In the genomic region with DNA sequence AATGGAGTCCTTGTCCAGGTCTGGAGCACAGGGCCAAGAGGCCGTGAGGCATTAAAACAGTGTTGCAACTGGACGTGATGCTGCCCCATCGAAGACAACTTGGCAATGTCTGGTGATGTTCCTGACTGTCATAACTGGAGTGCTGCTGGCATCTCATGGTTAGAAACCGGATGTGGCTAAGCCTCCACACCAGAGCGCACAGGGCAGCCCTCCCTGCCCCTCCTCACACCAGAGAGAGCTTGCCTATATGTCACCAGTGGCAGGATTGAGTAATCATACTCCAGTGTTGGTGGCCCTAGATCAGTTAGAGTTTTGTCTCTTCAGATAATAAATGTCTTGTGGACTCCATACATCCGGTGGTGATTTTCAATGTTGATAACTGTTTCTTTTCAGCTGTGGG, we compare ENCODE assay signal across 27 mouse cellular contexts.
"Had no signal": no experiment of that assay in that cellular context is flagged by ENCODE, and none has a peak within 500 bp of the region (broad histone marks: within the 10 kb centered on the region; RNA-seq: fewer than 3 reads in every experiment).

No protein-coding gene starts in this region.

- H3K4me3 ChIP-seq: gastrocnemius, adult 2 months; heart, adult 2 months; heart, embryonic 13.5 days; heart, embryonic 15.5 days; hindbrain, embryonic 10.5 days; hindbrain, embryonic 12.5 days; intestine, embryonic 15.5 days; kidney, embryonic 15.5 days; limb, embryonic 13.5 days; limb, embryonic 15.5 days had no signal

- H3K9me3 ChIP-seq: heart, embryonic 15.5 days; hindbrain, embryonic 10.5 days; hindbrain, embryonic 12.5 days; intestine, embryonic 15.5 days; kidney, embryonic 15.5 days; limb, embryonic 13.5 days; limb, embryonic 15.5 days had no signal

- H3K4me1 ChIP-seq: intestine, embryonic 15.5 days; kidney, embryonic 15.5 days; limb, embryonic 15.5 days had no signal

- H3K27ac ChIP-seq: gastrocnemius, adult 2 months; heart, embryonic 13.5 days; heart, embryonic 15.5 days; hindbrain, embryonic 10.5 days; hindbrain, embryonic 12.5 days; hindbrain, embryonic 14.5 days; intestine, embryonic 15.5 days; kidney, embryonic 15.5 days; kidney, postnatal 0 days; limb, embryonic 13.5 days; limb, embryonic 15.5 days had no signal

- H3K27me3 ChIP-seq: heart, embryonic 13.5 days; heart, embryonic 15.5 days; hindbrain, embryonic 12.5 days; intestine, embryonic 15.5 days; kidney, embryonic 15.5 days; limb, embryonic 13.5 days; limb, embryonic 15.5 days had no signal

- H3K9ac ChIP-seq: heart, embryonic 13.5 days; heart, embryonic 15.5 days; hindbrain, embryonic 12.5 days; hindbrain, embryonic 14.5 days; intestine, embryonic 15.5 days; kidney, embryonic 15.5 days; limb, embryonic 13.5 days; limb, embryonic 15.5 days had no signal

- H3K4me2 ChIP-seq: heart, embryonic 11.5 days; heart, embryonic 13.5 days; heart, embryonic 15.5 days; hindbrain, embryonic 12.5 days; hindbrain, embryonic 14.5 days; intestine, embryonic 15.5 days; kidney, embryonic 15.5 days; limb, embryonic 13.5 days; limb, embryonic 15.5 days had no signal

- ATAC-seq: hindbrain, embryonic 16.5 days; inflammation-experienced regulatory T-cells, adult 6 months; intestine, embryonic 15.5 days; intestine, postnatal 0 days had no signal

- DNase-seq: gastrocnemius, adult 2 months; gastrocnemius, postnatal 10 days; gastrocnemius, postnatal 25 days; heart, adult 2 months; heart, postnatal 14 days; heart, postnatal 4 days; kidney, adult 18-20 months; kidney, adult 8-10 months; kidney, postnatal 14 days; kidney, postnatal 36 days; layer of hippocampus, adult 9-11 months; layer of hippocampus, postnatal 36 days; left cerebral cortex, postnatal 4 days had no signal
